Mouse (Mus musculus) forebrain, embryonic 12.5 days (tissue): ENCODE results near the gene Sufu. TPM values are rescaled to one million over a fixed set of nuclear protein-coding genes. Genes with fewer than 3 reads are reported as not detected.

Experiments
- ATAC-seq: fragments of 200-750 bp; cut with Nextera tagmentation; 2 replicates; pipeline ENCODE4 v1.8.0; 2017; ENCODE audit warnings: moderate TSS enrichment; ENCODE audit not compliant: low FRiP score
- H3K27ac ChIP-seq: fragments of 300-500 bp; sonication (generic); 2 replicates; pipeline ENCODE4 v1.5.1; 2016; ENCODE audit warnings: mild to moderate bottlenecking
- H3K27me3 ChIP-seq: fragments of 300-500 bp; sonication (generic); 2 replicates; pipeline ENCODE4 v1.6.1; 2016; ENCODE audit warnings: mild to moderate bottlenecking
- H3K36me3 ChIP-seq: fragments of 300-500 bp; sonication (generic); replicated peaks from 2 replicates; pipeline ENCODE4 v1.6.1; 2016; ENCODE audit warnings: mild to moderate bottlenecking
- H3K4me1 ChIP-seq: fragments of 300-500 bp; sonication (generic); 2 replicates; pipeline ENCODE4 v1.6.1; 2016
- H3K4me2 ChIP-seq: fragments of 300-500 bp; sonication (generic); 2 replicates; pipeline ENCODE4 v1.6.1; 2016; ENCODE audit warnings: mild to moderate bottlenecking, moderate library complexity
- H3K4me3 ChIP-seq: fragments of 300-500 bp; sonication (generic); replicated peaks from 2 replicates; pipeline ENCODE4 v1.5.1; 2016; ENCODE audit warnings: mild to moderate bottlenecking
- H3K9ac ChIP-seq: fragments of 300-500 bp; sonication (generic); 2 replicates; pipeline ENCODE4 v1.6.1; 2016; ENCODE audit warnings: mild to moderate bottlenecking
- H3K9me3 ChIP-seq: fragments of 300-500 bp; sonication (generic); 2 replicates; pipeline ENCODE4 v1.6.1; 2016
- WGBS: fragments of 180-500 bp; shearing (Covaris S2); methylation state at CpG from one replicate; pipeline ENCODE4 v1.1.7; 2016; 5-methylcytosine and 5-hydroxymethylcytosine counted together
- polyA plus RNA-seq: library from polyadenylated mRNA; unstranded; fragments of >200 nt; fragmentation: Nextera tagmentation; extraction: Ambion mirVana; gene quantifications from 2 replicates; pipeline ENCODE4 v1.2.1, GENCODE M21; 2016

Gene Sufu
- polyA plus RNA-seq, 1 experiment from 2014 or later, result 38.7 TPM

- peaks cover 86% of the 10 kb centered on the region for H3K4me1 ChIP-seq
- 36% methylated on average over 10 of the region's 10 CpGs for whole genome bisulfite sequencing
- peak overlapping the region; percentile 81 for H3K27ac ChIP-seq
- H3K9me3 ChIP-seq, result no peaks in the 10 kb centered on the region
- no peak overlapping the region for H3K4me3 ChIP-seq
- H3K9ac ChIP-seq, result peak overlapping the region; percentile 12; the same call in 1 of the 2 replicates
- no peaks in the 10 kb centered on the region for H3K36me3 ChIP-seq
- no peak for ATAC-seq
- H3K4me2 ChIP-seq, result no peak overlapping the region
- no peaks in the 10 kb centered on the region for H3K27me3 ChIP-seq
Measured at GRCm38 (mm10) chr19:46525691-46526631, 129.3 kb downstream of the Sufu start.

- WGBS, result 7% methylated on average over 17 of the region's 17 CpGs
Measured at GRCm38 (mm10) chr19:46527632-46528528, 131.2 kb downstream of the Sufu start.

GRCm38 (mm10) chr19:46528529-46529213, 132.0 kb downstream of the Sufu start:
- no peaks in the 10 kb centered on the region for H3K9me3 ChIP-seq
- no peaks in the 10 kb centered on the region for H3K36me3 ChIP-seq
- H3K9ac ChIP-seq, result peak overlapping the region; percentile 51
- WGBS, result under 1% methylated on average over 20 of the region's 20 CpGs
- H3K27ac ChIP-seq, result peak overlapping the region; percentile 95
- H3K4me3 ChIP-seq, result peak overlapping the region; percentile 26
- peak overlapping the region; percentile 60 for H3K4me2 ChIP-seq
- H3K4me1 ChIP-seq, result peaks cover 99% of the 10 kb centered on the region
- no peaks in the 10 kb centered on the region for H3K27me3 ChIP-seq
- ATAC-seq, result peak; percentile 57

More at GRCm38 (mm10) chr19:46527632-46528528, 131.2 kb downstream of the Sufu start:
- no peak for ATAC-seq
- H3K4me2 ChIP-seq, result peak overlapping the region; percentile 60
- H3K27ac ChIP-seq, result peak overlapping the region; percentile 95
- peak overlapping the region; percentile 26 for H3K4me3 ChIP-seq
- no peaks in the 10 kb centered on the region for H3K27me3 ChIP-seq
- no peaks in the 10 kb centered on the region for H3K36me3 ChIP-seq
- no peaks in the 10 kb centered on the region for H3K9me3 ChIP-seq
- H3K9ac ChIP-seq, result peak overlapping the region; percentile 51; the same call in 1 of the 2 replicates
- peaks cover 99% of the 10 kb centered on the region for H3K4me1 ChIP-seq

GRCm38 (mm10) chr19:46529601-46530448, 133.1 kb downstream of the Sufu start:
- no peak for ATAC-seq
- peaks cover 95% of the 10 kb centered on the region for H3K4me1 ChIP-seq
- peak overlapping the region; percentile 60 for H3K4me2 ChIP-seq
- peaks cover 3% of the 10 kb centered on the region; the same call in 1 of the 2 replicates for H3K36me3 ChIP-seq
- peak overlapping the region; percentile 51 for H3K9ac ChIP-seq
- 4% methylated on average over 13 of the region's 13 CpGs for WGBS
- no peaks in the 10 kb centered on the region for H3K9me3 ChIP-seq
- no peak overlapping the region for H3K4me3 ChIP-seq
- H3K27ac ChIP-seq, result peak overlapping the region; percentile 95
- H3K27me3 ChIP-seq, result no peaks in the 10 kb centered on the region

GRCm38 (mm10) chr19:46530449-46530990, 133.8 kb downstream of the Sufu start:
- H3K27me3 ChIP-seq, result no peaks in the 10 kb centered on the region
- H3K36me3 ChIP-seq, result peaks cover 4% of the 10 kb centered on the region; the same call in 1 of the 2 replicates
- H3K4me1 ChIP-seq, result peaks cover 92% of the 10 kb centered on the region
- H3K9me3 ChIP-seq, result no peaks in the 10 kb centered on the region
- peak overlapping the region; percentile 51 for H3K9ac ChIP-seq
- H3K4me3 ChIP-seq, result no peak overlapping the region
- WGBS, result 9% methylated on average over 8 of the region's 8 CpGs
- H3K27ac ChIP-seq, result peak overlapping the region; percentile 95
- H3K4me2 ChIP-seq, result 0 out of 2 replicates have a peak overlapping the region, but pooled peaks have one; percentile 60
- no peak for ATAC-seq

- Histone ChIP-seq H3K36me3 (peaks cover 8% of the 10 kb centered on the region; the same call in 1 of the 2 replicates), H3K4me2 (peak overlapping the region; percentile 8; the same call in 1 of the 2 replicates), H3K9me3 (no peaks in the 10 kb centered on the region), H3K27ac (peak overlapping the region; percentile 95), H3K4me1 (peaks cover 83% of the 10 kb centered on the region), H3K27me3 (no peaks in the 10 kb centered on the region), H3K4me3 (no peak overlapping the region), H3K9ac (peak overlapping the region; percentile 40)
- no peak for ATAC-seq
- WGBS, result 6% methylated on average over 16 of the region's 16 CpGs
Measured at GRCm38 (mm10) chr19:46531071-46532030, 134.7 kb downstream of the Sufu start.

GRCm38 (mm10) chr19:46532031-46532688, 135.5 kb downstream of the Sufu start:
- H3K9ac ChIP-seq, result no peak overlapping the region
- no peak for ATAC-seq
- H3K27ac ChIP-seq, result peak overlapping the region; percentile 65; the same call in 1 of the 2 replicates
- H3K9me3 ChIP-seq, result no peaks in the 10 kb centered on the region
- peaks cover 9% of the 10 kb centered on the region; the same call in 1 of the 2 replicates for H3K36me3 ChIP-seq
- H3K4me1 ChIP-seq, result peaks cover 76% of the 10 kb centered on the region
- H3K27me3 ChIP-seq, result no peaks in the 10 kb centered on the region
- no peak overlapping the region for H3K4me2 ChIP-seq
- WGBS, result 8% methylated on average over 10 of the region's 10 CpGs
- H3K4me3 ChIP-seq, result no peak overlapping the region

GRCm38 (mm10) chr19:46533066-46533465, 136.4 kb downstream of the Sufu start:
- Histone ChIP-seq H3K9ac (no peak overlapping the region), H3K27me3 (no peaks in the 10 kb centered on the region), H3K36me3 (peaks cover 9% of the 10 kb centered on the region; the same call in 1 of the 2 replicates), H3K4me3 (no peak overlapping the region), H3K4me1 (peaks cover 67% of the 10 kb centered on the region), H3K4me2 (no peak overlapping the region), H3K9me3 (no peaks in the 10 kb centered on the region), H3K27ac (peak overlapping the region; percentile 25; the same call in 1 of the 2 replicates)
- 51% methylated on average over 4 of the region's 4 CpGs for WGBS
- no peak for ATAC-seq

GRCm38 (mm10) chr19:46533525-46533924, 136.8 kb downstream of the Sufu start:
- no peak overlapping the region for H3K9ac ChIP-seq
- no peak overlapping the region for H3K4me2 ChIP-seq
- H3K27me3 ChIP-seq, result no peaks in the 10 kb centered on the region
- no peak overlapping the region for H3K4me3 ChIP-seq
- H3K36me3 ChIP-seq, result peaks cover 9% of the 10 kb centered on the region; the same call in 1 of the 2 replicates
- ATAC-seq, result no peak
- 0 out of 2 replicates have a peak overlapping the region, but pooled peaks have one; percentile 25 for H3K27ac ChIP-seq
- WGBS, result 71% methylated on average over 5 of the region's 5 CpGs
- peaks cover 63% of the 10 kb centered on the region for H3K4me1 ChIP-seq
- no peaks in the 10 kb centered on the region for H3K9me3 ChIP-seq
